Mouse (Mus musculus): ENCODE results near the gene Erc2. TPM values are rescaled to one million over a fixed set of nuclear protein-coding genes. Genes with fewer than 3 reads are reported as not detected.

Gene Erc2
- total and polyA plus RNA-seq, 3 experiments, result not detected

GRCm38 (mm10) chr14:28308661-28309060 lies 686.4 kb downstream of the Erc2 start:
- dilution Hi-C loops (cut with MboI; ENCODE audit: extremely low pct_ligation_motif_present, extremely low pct_unique_long_range_greater_than_20kb, low sequenced_read_pairs) (no loop called here), in situ Hi-C loops (cut with MboI; ENCODE audit: low pct_ligation_motif_present, low pct_unique_long_range_greater_than_20kb, low sequenced_read_pairs) (no loop called here)
- no peaks in the 10 kb centered on the region for H3K4me1 ChIP-seq (ENCODE audit: control insufficient read depth in 1 of 2, insufficient read depth in 2 of 2)
- peaks cover 69% of the 10 kb centered on the region for H3K9me3 ChIP-seq (replicated peaks; ENCODE audit: low read length)
- H3K4me2 ChIP-seq (ENCODE audit: insufficient read depth, low read depth, poor library complexity, severe bottlenecking), result no peak overlapping the region
- no peak overlapping the region for H3K27ac ChIP-seq (ENCODE audit: insufficient read depth, low read depth)
- H3K36me3 ChIP-seq (replicated peaks in 1 of 2; ENCODE audit: control insufficient read depth in 1 of 2, insufficient read depth in 1 of 2, low read length in 1 of 2), result no peaks in the 10 kb centered on the region
- H3K27me3 ChIP-seq (replicated peaks), result no peaks in the 10 kb centered on the region
- H3K9ac ChIP-seq (ENCODE audit: insufficient read depth, low read depth), result no peak overlapping the region
- no peaks in the 10 kb centered on the region for H3K79me2 ChIP-seq (replicated peaks; ENCODE audit: control insufficient read depth, extremely low read depth, insufficient read depth, poor library complexity, severe bottlenecking)
- DNase-seq (ENCODE audit: extremely low read depth), result no peak
- TF ChIP-seq POLR2AphosphoS2 (IDR thresholded peaks at IDR 0.05; ENCODE audit: low read depth, low read length), result no peak
- TF ChIP-seq ZC3H11A (IDR thresholded peaks at IDR 0.05; ENCODE audit: low read depth, low read length), result no peak
- TF ChIP-seq CTCF (conservative IDR thresholded peaks at IDR 0.05 in 1 of 2, IDR thresholded peaks at IDR 0.05 in 1 of 2; ENCODE audit: low read depth in 2 of 2, low read length in 2 of 2), result no peak
- TF ChIP-seq ETS1 (conservative IDR thresholded peaks at IDR 0.05; ENCODE audit: low read depth, low read length), result no peak
- TF ChIP-seq USF1 (IDR thresholded peaks at IDR 0.05; ENCODE audit: low read depth, low read length), result no peak
- no peak for TF ChIP-seq PAX5 (IDR thresholded peaks at IDR 0.05; ENCODE audit: low read length)
- no peak for TF ChIP-seq JUND (conservative IDR thresholded peaks at IDR 0.05; ENCODE audit: low read depth, low read length)
- TF ChIP-seq SIN3A (IDR thresholded peaks at IDR 0.05; ENCODE audit: low read length), result no peak
- TF ChIP-seq KAT2A (IDR thresholded peaks at IDR 0.05; ENCODE audit: insufficient replicate concordance, low read length), result no peak
- TF ChIP-seq GABPA (IDR thresholded peaks at IDR 0.05; ENCODE audit: insufficient replicate concordance, low read depth, low read length), result no peak
- no peak for TF ChIP-seq ZMIZ1 (IDR thresholded peaks at IDR 0.05; ENCODE audit: low read depth, low read length)
- TF ChIP-seq MAX (IDR thresholded peaks at IDR 0.05; ENCODE audit: low read length), result no peak
- TF ChIP-seq RAD21 (IDR thresholded peaks at IDR 0.05; ENCODE audit: low read depth, low read length), result no peak
- no peak for TF ChIP-seq ZKSCAN1 (IDR thresholded peaks at IDR 0.05; ENCODE audit: borderline replicate concordance, low read depth, low read length)
- TF ChIP-seq MAZ (IDR thresholded peaks at IDR 0.05; ENCODE audit: low read depth, low read length), result no peak
- TF ChIP-seq ELF1 (IDR thresholded peaks at IDR 0.05; ENCODE audit: low read depth, low read length), result no peak
- TF ChIP-seq BHLHE40 (IDR thresholded peaks at IDR 0.05; ENCODE audit: low read depth, low read length), result no peak
- no peak for TF ChIP-seq UBTF (IDR thresholded peaks at IDR 0.05; ENCODE audit: low read depth, low read length)
- TF ChIP-seq MXI1 (IDR thresholded peaks at IDR 0.05; ENCODE audit: low read depth, low read length), result no peak
- TF ChIP-seq JUN (IDR thresholded peaks at IDR 0.05; ENCODE audit: insufficient read depth, low read depth, low read length), result no peak
- H3K4me3 ChIP-seq (replicated peaks in 1 of 3; ENCODE audit: low read depth in 2 of 3, low read length in 2 of 3, poor library complexity in 1 of 3), result no peak overlapping the region

DNA sequence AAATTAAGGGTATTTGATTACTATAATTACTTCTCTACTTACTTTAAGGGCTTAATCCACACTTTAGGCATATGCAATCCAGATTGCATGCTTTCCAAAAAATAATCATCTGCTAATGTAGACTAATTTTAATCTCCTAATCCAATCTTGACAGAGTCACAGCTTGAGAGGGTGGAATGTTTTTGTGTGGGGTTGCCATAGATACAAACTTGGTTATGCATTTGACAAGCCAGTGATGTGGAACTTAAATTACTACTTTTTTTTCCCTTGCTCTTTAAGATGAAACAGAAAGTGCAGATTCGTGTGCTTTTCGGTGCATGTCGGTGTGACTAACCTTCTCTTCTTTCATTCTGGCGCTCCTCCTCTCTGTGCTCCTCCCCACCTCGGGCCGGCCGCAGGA lies 694.6 kb downstream of the Erc2 start:
- in situ Hi-C loops (cut with MboI; ENCODE audit: low pct_ligation_motif_present, low pct_unique_long_range_greater_than_20kb, low sequenced_read_pairs) (no loop called here), dilution Hi-C loops (cut with MboI; ENCODE audit: extremely low pct_ligation_motif_present, extremely low pct_unique_long_range_greater_than_20kb, low sequenced_read_pairs) (no loop called here)
- no peak for DNase-seq (ENCODE audit: extremely low read depth)
- H3K4me3 ChIP-seq (replicated peaks in 1 of 3; ENCODE audit: low read depth in 2 of 3, low read length in 2 of 3, poor library complexity in 1 of 3), result no peak overlapping the region
- TF ChIP-seq SIN3A (IDR thresholded peaks at IDR 0.05; ENCODE audit: low read length), result no peak
- H3K27me3 ChIP-seq (replicated peaks), result no peaks in the 10 kb centered on the region
- H3K4me2 ChIP-seq (ENCODE audit: insufficient read depth, low read depth, poor library complexity, severe bottlenecking), result no peak overlapping the region
- no peak overlapping the region for H3K27ac ChIP-seq (ENCODE audit: insufficient read depth, low read depth)
- H3K9ac ChIP-seq (ENCODE audit: insufficient read depth, low read depth), result no peak overlapping the region
- no peaks in the 10 kb centered on the region for H3K36me3 ChIP-seq (replicated peaks in 1 of 2; ENCODE audit: control insufficient read depth in 1 of 2, insufficient read depth in 1 of 2, low read length in 1 of 2)
- H3K4me1 ChIP-seq (ENCODE audit: control insufficient read depth in 1 of 2, insufficient read depth in 2 of 2), result no peaks in the 10 kb centered on the region
- H3K79me2 ChIP-seq (replicated peaks; ENCODE audit: control insufficient read depth, extremely low read depth, insufficient read depth, poor library complexity, severe bottlenecking), result no peaks in the 10 kb centered on the region
- peaks cover 67% of the 10 kb centered on the region for H3K9me3 ChIP-seq (replicated peaks; ENCODE audit: low read length)

All from CH12.LX (cell line).